Mouse (Mus musculus) hindbrain, embryonic 14.5 days (tissue): ENCODE results near the gene H2al1e. TPM values are rescaled to one million over a fixed set of nuclear protein-coding genes. Genes with fewer than 3 reads are reported as not detected.

ENCODE experiments used
- ATAC-seq: fragments of 200-750 bp; cut with Nextera tagmentation; 2 replicates; pipeline ENCODE4 v1.8.0; 2017; ENCODE audit warnings: moderate number of reproducible peaks, mild to moderate bottlenecking, moderate TSS enrichment, moderate library complexity; ENCODE audit not compliant: low FRiP score
- DNase-seq: peaks from one replicate; pipeline ENCODE4 v3.0.0-alpha.2; 2015; ENCODE audit warnings: low spot score
- H3K27ac ChIP-seq: fragments of 300-500 bp; sonication (generic); 2 replicates; pipeline ENCODE4 v1.5.1; 2014; ENCODE audit warnings: mild to moderate bottlenecking, moderate library complexity
- H3K27me3 ChIP-seq: fragments of 300-500 bp; sonication (generic); 2 replicates; pipeline ENCODE4 v1.6.1; 2014; ENCODE audit warnings: mild to moderate bottlenecking, low read length, mixed read lengths; ENCODE audit not compliant: control insufficient read depth, insufficient read depth
- H3K36me3 ChIP-seq: fragments of 300-500 bp; sonication (generic); replicated peaks from 2 replicates; pipeline ENCODE4 v1.6.1; 2014; ENCODE audit not compliant: control insufficient read depth, insufficient read depth
- H3K4me1 ChIP-seq: fragments of 300-500 bp; sonication (generic); replicated peaks from 2 replicates; pipeline ENCODE4 v1.6.1; 2014; ENCODE audit warnings: antibody characterized with exemption, low read length, mixed read lengths; ENCODE audit not compliant: control insufficient read depth, insufficient read depth
- H3K4me2 ChIP-seq: fragments of 300-500 bp; sonication (generic); replicated peaks from 2 replicates; pipeline ENCODE4 v1.6.1; 2014; ENCODE audit warnings: mild to moderate bottlenecking, moderate library complexity
- H3K4me3 ChIP-seq: fragments of 300-500 bp; sonication (generic); replicated peaks from 2 replicates; pipeline ENCODE4 v1.5.1; 2014; ENCODE audit warnings: mild to moderate bottlenecking, low read length
- H3K9ac ChIP-seq: fragments of 300-500 bp; sonication (generic); 2 replicates; pipeline ENCODE4 v1.6.1; 2014
- H3K9me3 ChIP-seq: fragments of 300-500 bp; sonication (generic); 2 replicates; pipeline ENCODE4 v1.6.1; 2016; ENCODE audit warnings: low read length; ENCODE audit not compliant: control insufficient read depth
- WGBS: fragments of 180-500 bp; shearing (Covaris S2); extraction: QIAGEN DNeasy Blood & Tissue Kit; methylation state at CpG from one replicate; pipeline ENCODE4 v1.1.7; 2014; 5-methylcytosine and 5-hydroxymethylcytosine counted together
- polyA plus RNA-seq: library from polyadenylated mRNA; unstranded; fragments of >200 nt; fragmentation: Nextera tagmentation; extraction: Ambion mirVana; gene quantifications from 2 replicates; pipeline ENCODE4 v1.2.1, GENCODE M21; 2014

The H2al1e gene
- polyA plus RNA-seq, 1 experiment from 2014 or later = not detected

DNA sequence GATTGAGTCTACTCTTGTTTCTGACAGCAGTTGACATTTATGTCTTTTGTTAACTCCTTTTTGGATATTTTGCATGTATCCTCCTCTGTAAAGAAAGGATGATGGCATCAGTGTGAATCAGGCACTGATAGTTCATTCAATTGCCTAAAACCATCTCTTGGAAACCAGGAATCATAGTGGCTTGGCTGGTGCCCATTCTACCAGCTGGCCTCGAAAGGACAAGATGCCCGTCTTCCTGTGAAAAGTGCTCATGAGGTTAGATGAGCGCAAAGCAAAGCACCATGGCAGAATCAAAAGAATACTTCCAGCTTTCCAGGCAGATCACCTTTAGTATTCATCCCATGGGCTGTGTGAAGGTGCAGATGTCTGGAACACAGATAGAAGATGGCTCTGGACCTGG lies 35.0 kb downstream of the H2al1e start:
- no peak overlapping the region for H3K4me3 ChIP-seq
- H3K9me3 ChIP-seq = no peaks in the 10 kb centered on the region
- 0 out of 2 replicates have a peak, but pooled peaks cover 3% of the 10 kb centered on the region for H3K4me1 ChIP-seq
- H3K9ac ChIP-seq = no peak overlapping the region
- no peak for ATAC-seq
- no peaks in the 10 kb centered on the region for H3K36me3 ChIP-seq
- no peak overlapping the region for H3K27ac ChIP-seq
- WGBS = 87% methylated on average over 3 of the region's 3 CpGs
- DNase-seq = no peak
- H3K4me2 ChIP-seq = no peak overlapping the region
- H3K27me3 ChIP-seq = no peaks in the 10 kb centered on the region

DNA sequence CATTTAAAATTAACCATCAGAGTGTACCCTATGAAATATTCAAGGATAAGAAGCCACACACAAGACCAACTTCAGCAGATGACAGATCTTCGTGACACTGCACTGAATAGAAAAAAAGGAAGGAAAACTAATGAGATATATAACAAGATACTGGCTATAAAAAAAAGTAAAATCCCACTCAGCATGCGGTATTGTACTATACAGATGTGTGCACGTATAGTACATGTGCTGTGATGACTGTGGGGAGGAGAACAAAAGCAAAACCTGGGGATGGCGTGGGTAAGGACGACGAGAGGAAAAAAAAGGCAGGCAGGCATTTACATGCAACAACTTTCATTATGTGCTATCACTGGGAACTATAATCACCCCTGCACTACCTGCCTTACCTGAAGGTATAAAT lies 49.1 kb downstream of the H2al1e start:
- WGBS = 81% methylated on average over 6 of the region's 6 CpGs
- ATAC-seq = no peak
- no peak overlapping the region for H3K4me3 ChIP-seq

DNA sequence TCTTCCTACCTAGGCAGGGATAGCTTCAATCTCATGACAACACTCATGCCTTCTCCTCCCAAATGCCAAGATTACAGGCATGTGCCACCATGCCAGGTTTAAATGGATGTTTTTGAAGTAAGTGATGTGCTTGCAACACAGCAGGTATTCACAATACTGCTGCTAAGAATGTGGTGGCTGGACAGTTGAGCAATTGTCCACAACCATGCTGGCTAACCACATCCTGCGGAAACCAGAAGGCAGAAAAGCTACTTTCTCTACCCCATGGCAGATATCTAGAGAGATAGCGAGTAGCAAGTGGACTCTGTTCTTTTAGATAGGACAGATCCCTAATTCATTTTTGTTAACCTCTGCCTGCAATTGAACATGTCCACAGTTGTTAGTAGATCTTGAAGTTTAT lies 49.5 kb downstream of the H2al1e start:
- Histone ChIP-seq H3K4me2 (no peak overlapping the region), H3K27ac (no peak overlapping the region)
- no peak for ATAC-seq

More for the DNA sequence above, 49.1 kb downstream of the H2al1e start:
- Histone ChIP-seq H3K9me3 (no peaks in the 10 kb centered on the region), H3K36me3 (no peaks in the 10 kb centered on the region), H3K27me3 (0 out of 2 replicates have a peak, but pooled peaks cover 6% of the 10 kb centered on the region), H3K9ac (no peak overlapping the region), H3K27ac (no peak overlapping the region), H3K4me1 (peaks cover 5% of the 10 kb centered on the region; the same call in 1 of the 2 replicates), H3K4me2 (no peak overlapping the region)
- no peak for DNase-seq

More for the DNA sequence above, 49.5 kb downstream of the H2al1e start:
- Histone ChIP-seq H3K9me3 (no peaks in the 10 kb centered on the region), H3K36me3 (no peaks in the 10 kb centered on the region), H3K9ac (no peak overlapping the region), H3K4me3 (no peak overlapping the region), H3K27me3 (0 out of 2 replicates have a peak, but pooled peaks cover 6% of the 10 kb centered on the region), H3K4me1 (peaks cover 5% of the 10 kb centered on the region; the same call in 1 of the 2 replicates)
- no peak for DNase-seq
- 93% methylated on average over 2 of the region's 2 CpGs for WGBS

Other genes starting within 250 kb of the H2al1e start
- not detected in 2 replicates for gene H2al1a, start 12.7 kb upstream of the H2al1e start, polyA plus RNA-seq
- not detected in 2 replicates for gene H2al1b, start 9.5 kb upstream of the H2al1e start, polyA plus RNA-seq
- gene H2al1c, start 6.3 kb upstream of the H2al1e start, polyA plus RNA-seq = not detected in 2 replicates
- gene H2al1d, start 3.1 kb upstream of the H2al1e start, polyA plus RNA-seq = not detected in 2 replicates
- gene H2al1f, start 3.2 kb downstream of the H2al1e start, polyA plus RNA-seq = not detected in 2 replicates
- gene H2al1g, start 6.3 kb downstream of the H2al1e start, polyA plus RNA-seq = not detected in 2 replicates
- gene H2al1h, start 9.6 kb downstream of the H2al1e start, polyA plus RNA-seq = not detected in 2 replicates
- not detected in 2 replicates for gene H2al1i, start 12.7 kb downstream of the H2al1e start, polyA plus RNA-seq
- gene H2al1j, start 15.9 kb downstream of the H2al1e start, polyA plus RNA-seq = not detected in 2 replicates